Mouse (Mus musculus) neural tube, embryonic 12.5 days (tissue): ENCODE results near the gene Ift43. TPM values are rescaled to one million over a fixed set of nuclear protein-coding genes. Genes with fewer than 3 reads are reported as not detected.

Experiments used
- ATAC-seq: fragments of 200-750 bp; cut with Nextera tagmentation; 2 replicates; pipeline ENCODE4 v1.8.0; 2017; ENCODE audit warnings: low read depth, mild to moderate bottlenecking, moderate TSS enrichment, moderate library complexity; ENCODE audit not compliant: low FRiP score
- H3K27ac ChIP-seq: fragments of 300-500 bp; sonication (generic); 2 replicates; pipeline ENCODE4 v1.5.1; 2016
- H3K27me3 ChIP-seq: fragments of 300-500 bp; sonication (generic); replicated peaks from 2 replicates; pipeline ENCODE4 v1.6.1; 2016; ENCODE audit warnings: mild to moderate bottlenecking
- H3K36me3 ChIP-seq: fragments of 300-500 bp; sonication (generic); 2 replicates; pipeline ENCODE4 v1.6.1; 2016; ENCODE audit warnings: mild to moderate bottlenecking
- H3K4me1 ChIP-seq: fragments of 300-500 bp; sonication (generic); 2 replicates; pipeline ENCODE4 v1.6.1; 2016
- H3K4me2 ChIP-seq: fragments of 300-500 bp; sonication (generic); replicated peaks from 2 replicates; pipeline ENCODE4 v1.6.1; 2016; ENCODE audit warnings: mild to moderate bottlenecking
- H3K4me3 ChIP-seq: fragments of 300-500 bp; sonication (generic); 2 replicates; pipeline ENCODE4 v1.5.1; 2016
- H3K9ac ChIP-seq: fragments of 300-500 bp; sonication (generic); 2 replicates; pipeline ENCODE4 v1.6.1; 2016; ENCODE audit warnings: mild to moderate bottlenecking
- H3K9me3 ChIP-seq: fragments of 300-500 bp; sonication (generic); 2 replicates; pipeline ENCODE4 v1.6.1; 2016; ENCODE audit warnings: mild to moderate bottlenecking
- WGBS: fragments of 180-500 bp; shearing (Covaris S2); methylation state at CpG from one replicate; pipeline ENCODE4 v1.1.7; 2016; 5-methylcytosine and 5-hydroxymethylcytosine counted together
- polyA plus RNA-seq: library from polyadenylated mRNA; unstranded; fragments of >200 nt; fragmentation: Nextera tagmentation; extraction: Ambion mirVana; gene quantifications from 2 replicates; pipeline ENCODE4 v1.2.1, GENCODE M21; 2016

The Ift43 gene
- polyA plus RNA-seq, 1 experiment from 2014 or later: 81.3 TPM

GRCm38 (mm10) chr12:86138696-86139095, 56.4 kb downstream of the Ift43 start:
- Histone ChIP-seq H3K4me1 (no peaks in the 10 kb centered on the region), H3K27me3 (no peaks in the 10 kb centered on the region), H3K9ac (no peak overlapping the region), H3K4me2 (no peak overlapping the region), H3K9me3 (no peaks in the 10 kb centered on the region), H3K36me3 (peaks cover 18% of the 10 kb centered on the region), H3K4me3 (no peak overlapping the region), H3K27ac (no peak overlapping the region)
- no peak for ATAC-seq
- WGBS: 86% methylated on average over 9 of the region's 9 CpGs

- Histone ChIP-seq H3K4me2 (no peak overlapping the region), H3K36me3 (peaks cover 18% of the 10 kb centered on the region), H3K9me3 (no peaks in the 10 kb centered on the region), H3K4me1 (no peaks in the 10 kb centered on the region), H3K9ac (no peak overlapping the region), H3K27me3 (no peaks in the 10 kb centered on the region), H3K27ac (no peak overlapping the region), H3K4me3 (no peak overlapping the region)
- ATAC-seq: no peak
- WGBS: 88% methylated on average over 1 of the region's 1 CpGs
These were observed 60.0 kb downstream of the Ift43 start for GRCm38 (mm10) chr12:86142389-86142788.

DNA sequence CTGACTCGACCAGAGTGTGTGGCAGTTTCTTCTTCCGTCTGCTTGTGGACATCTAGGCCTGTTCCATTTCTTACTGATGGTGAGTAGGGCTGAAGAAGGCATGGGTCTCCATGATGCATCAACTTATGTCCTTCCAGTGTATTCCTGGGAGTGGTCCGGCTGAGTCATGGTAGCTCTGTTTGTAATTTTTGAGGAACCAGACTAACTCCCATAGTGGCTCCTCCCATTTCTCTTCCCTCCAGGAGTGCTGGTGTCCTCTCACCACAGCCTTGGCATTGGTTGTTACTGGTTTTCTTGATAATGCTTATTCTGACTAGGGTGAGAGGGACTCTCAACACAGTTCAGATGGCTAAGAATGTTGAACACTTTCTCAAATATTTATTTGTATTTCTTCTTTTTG, 63.9 kb downstream of the Ift43 start:
- Histone ChIP-seq H3K36me3 (no peaks in the 10 kb centered on the region), H3K4me2 (no peak overlapping the region), H3K4me3 (no peak overlapping the region), H3K4me1 (no peaks in the 10 kb centered on the region), H3K9me3 (peaks cover 6% of the 10 kb centered on the region; the same call in 1 of the 2 replicates), H3K27ac (no peak overlapping the region), H3K9ac (no peak overlapping the region), H3K27me3 (no peaks in the 10 kb centered on the region)
- ATAC-seq: no peak
- 96% methylated on average over 3 of the region's 3 CpGs for WGBS

DNA sequence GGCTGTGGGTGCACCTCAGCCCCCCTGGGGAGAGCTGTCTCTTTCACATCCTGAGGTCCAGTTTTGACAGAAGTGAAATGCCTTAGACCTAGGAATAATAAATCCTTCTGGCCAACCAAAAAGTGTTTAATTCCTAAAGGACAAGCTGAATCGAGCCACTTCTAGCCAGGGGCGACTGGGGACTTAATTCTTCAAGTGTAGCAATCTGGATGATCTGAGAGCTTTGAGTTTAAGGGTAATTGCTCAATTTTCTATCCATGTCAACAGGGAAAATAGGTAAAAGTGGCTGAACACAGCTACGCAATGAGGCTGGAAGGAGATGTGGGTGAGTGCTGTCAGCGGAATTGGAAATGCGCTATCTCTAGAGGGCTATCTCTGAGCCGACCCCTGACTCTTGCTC, 65.9 kb downstream of the Ift43 start:
- H3K36me3 ChIP-seq: no peaks in the 10 kb centered on the region
- no peaks in the 10 kb centered on the region for H3K27me3 ChIP-seq
- no peak overlapping the region for H3K9ac ChIP-seq
- no peak overlapping the region for H3K27ac ChIP-seq
- WGBS: 85% methylated on average over 6 of the region's 6 CpGs
- H3K4me1 ChIP-seq: no peaks in the 10 kb centered on the region
- no peak for ATAC-seq
- no peak overlapping the region for H3K4me2 ChIP-seq
- H3K4me3 ChIP-seq: no peak overlapping the region
- H3K9me3 ChIP-seq: peaks cover 6% of the 10 kb centered on the region; the same call in 1 of the 2 replicates

- WGBS: 91% methylated on average over 6 of the region's 6 CpGs
- H3K4me1 ChIP-seq: 0 out of 2 replicates have a peak, but pooled peaks cover 4% of the 10 kb centered on the region
- no peaks in the 10 kb centered on the region for H3K27me3 ChIP-seq
- peaks cover 6% of the 10 kb centered on the region; the same call in 1 of the 2 replicates for H3K9me3 ChIP-seq
- no peak overlapping the region for H3K4me2 ChIP-seq
- H3K9ac ChIP-seq: no peak overlapping the region
- H3K4me3 ChIP-seq: no peak overlapping the region
- no peaks in the 10 kb centered on the region for H3K36me3 ChIP-seq
- H3K27ac ChIP-seq: no peak overlapping the region
- no peak for ATAC-seq
These were observed 66.7 kb downstream of the Ift43 start for GRCm38 (mm10) chr12:86149087-86149486.

GRCm38 (mm10) chr12:86151941-86152340, 69.6 kb downstream of the Ift43 start:
- Histone ChIP-seq H3K4me1 (0 out of 2 replicates have a peak, but pooled peaks cover 6% of the 10 kb centered on the region), H3K9ac (no peak overlapping the region), H3K4me3 (no peak overlapping the region), H3K36me3 (no peaks in the 10 kb centered on the region), H3K27me3 (no peaks in the 10 kb centered on the region), H3K9me3 (peaks cover 6% of the 10 kb centered on the region; the same call in 1 of the 2 replicates), H3K27ac (no peak overlapping the region), H3K4me2 (no peak overlapping the region)
- 73% methylated on average over 12 of the region's 12 CpGs for WGBS
- no peak for ATAC-seq

DNA sequence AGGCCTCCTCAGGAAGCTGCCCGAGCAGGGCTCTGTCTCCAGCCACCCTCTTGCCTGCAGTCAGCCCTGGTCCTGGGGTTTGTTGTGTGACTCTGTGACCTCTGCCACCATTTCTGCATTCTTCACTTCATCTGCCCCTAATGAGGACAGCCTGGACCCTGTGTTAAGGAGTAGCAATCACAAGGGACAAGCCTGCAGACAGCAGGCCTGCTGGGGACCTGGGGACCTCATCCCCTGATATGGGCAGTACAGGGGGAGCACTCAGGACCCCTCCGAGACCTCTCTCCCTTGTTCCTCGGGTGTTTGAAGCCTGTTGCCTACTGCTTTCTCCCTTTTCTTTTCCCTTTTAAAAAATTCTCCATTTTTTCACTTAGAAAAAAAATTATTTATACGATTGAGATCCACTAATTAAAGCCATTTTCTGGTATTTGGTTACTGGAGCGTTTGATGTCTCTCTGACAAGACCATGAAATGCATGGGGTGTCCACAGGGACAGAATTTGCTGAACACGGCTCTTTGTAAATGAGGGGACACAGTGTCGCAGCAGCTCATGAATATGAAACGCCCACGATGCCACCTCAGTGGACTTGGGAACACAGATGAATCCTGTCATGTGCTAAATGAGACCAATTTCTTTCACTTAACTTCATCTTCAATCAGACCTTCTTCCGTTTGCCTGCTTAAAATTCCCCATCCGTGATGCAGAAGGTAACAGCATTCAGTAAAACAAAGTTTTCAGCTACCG, 71.0 kb downstream of the Ift43 start:
- Histone ChIP-seq H3K4me1 (peaks cover 10% of the 10 kb centered on the region; the same call in 1 of the 2 replicates), H3K27ac (no peak overlapping the region), H3K4me2 (no peak overlapping the region), H3K9ac (no peak overlapping the region), H3K4me3 (no peak overlapping the region), H3K27me3 (no peaks in the 10 kb centered on the region), H3K36me3 (no peaks in the 10 kb centered on the region), H3K9me3 (peaks cover 6% of the 10 kb centered on the region; the same call in 1 of the 2 replicates)
- 69% methylated on average over 12 of the region's 12 CpGs for WGBS
- no peak for ATAC-seq

DNA sequence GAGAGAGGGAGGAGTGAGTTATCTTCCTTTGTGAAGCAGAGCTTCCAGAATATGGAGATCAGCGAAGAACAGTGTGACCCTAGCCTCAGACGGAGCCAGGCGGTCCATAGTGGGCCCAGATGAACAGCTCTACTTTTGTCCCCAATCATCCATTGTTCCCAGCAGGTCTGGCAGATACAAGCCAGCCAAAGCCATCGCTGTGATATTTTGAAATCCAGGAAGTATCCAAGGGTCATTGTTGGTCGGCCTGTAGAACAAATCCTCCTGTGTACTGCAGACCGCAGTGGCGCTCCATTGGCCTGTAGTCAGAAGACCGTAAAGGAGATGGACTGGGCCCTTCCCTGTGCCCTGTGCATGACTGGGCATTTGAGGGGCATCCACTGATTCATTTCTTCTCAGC, 72.8 kb downstream of the Ift43 start:
- Histone ChIP-seq H3K27me3 (no peaks in the 10 kb centered on the region), H3K4me2 (no peak overlapping the region), H3K36me3 (no peaks in the 10 kb centered on the region), H3K4me1 (peaks cover 19% of the 10 kb centered on the region), H3K9me3 (peaks cover 3% of the 10 kb centered on the region; the same call in 1 of the 2 replicates), H3K4me3 (no peak overlapping the region), H3K27ac (no peak overlapping the region), H3K9ac (no peak overlapping the region)
- WGBS: 87% methylated on average over 8 of the region's 8 CpGs
- ATAC-seq: no peak

GRCm38 (mm10) chr12:86157166-86157565, 74.8 kb downstream of the Ift43 start:
- Histone ChIP-seq H3K9ac (no peak overlapping the region), H3K27ac (no peak overlapping the region), H3K4me1 (peaks cover 19% of the 10 kb centered on the region), H3K4me3 (no peak overlapping the region), H3K4me2 (no peak overlapping the region), H3K9me3 (0 out of 2 replicates have a peak, but pooled peaks cover 3% of the 10 kb centered on the region), H3K36me3 (peaks cover 9% of the 10 kb centered on the region; the same call in 1 of the 2 replicates), H3K27me3 (no peaks in the 10 kb centered on the region)
- WGBS: 86% methylated on average over 8 of the region's 8 CpGs
- no peak for ATAC-seq

DNA sequence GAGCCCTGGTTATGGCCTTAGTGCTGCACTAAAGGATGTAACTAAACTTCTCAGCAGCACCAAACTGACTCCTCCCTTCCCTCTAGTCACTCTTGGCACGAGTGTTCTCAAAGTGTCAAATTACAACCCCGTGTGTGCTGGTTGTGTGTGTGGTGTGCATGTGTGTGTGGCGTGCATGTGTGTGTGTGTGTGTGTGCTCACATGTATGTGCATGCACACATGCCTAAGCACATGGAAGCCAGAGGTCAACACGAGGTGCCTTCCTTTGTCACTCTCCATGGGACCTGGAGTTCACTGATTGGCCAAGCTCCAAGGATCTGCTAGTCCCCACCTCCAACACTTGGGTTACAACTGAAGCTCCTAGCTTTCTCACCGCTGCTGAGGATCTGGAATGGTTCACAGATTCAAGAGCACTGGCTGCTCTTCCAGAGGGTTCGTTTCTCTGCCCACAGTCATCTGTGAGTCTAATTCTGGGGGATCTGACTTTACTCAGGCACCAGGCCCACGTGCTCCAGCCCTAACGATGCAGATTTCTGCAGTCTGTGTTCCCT, 75.6 kb downstream of the Ift43 start:
- no peak for ATAC-seq
- 32% methylated on average over 8 of the region's 8 CpGs for WGBS
- Histone ChIP-seq H3K9ac (no peak overlapping the region), H3K4me1 (peaks cover 24% of the 10 kb centered on the region), H3K9me3 (0 out of 2 replicates have a peak, but pooled peaks cover 3% of the 10 kb centered on the region), H3K4me3 (no peak overlapping the region), H3K27me3 (no peaks in the 10 kb centered on the region), H3K36me3 (peaks cover 9% of the 10 kb centered on the region; the same call in 1 of the 2 replicates), H3K27ac (no peak overlapping the region), H3K4me2 (no peak overlapping the region)

DNA sequence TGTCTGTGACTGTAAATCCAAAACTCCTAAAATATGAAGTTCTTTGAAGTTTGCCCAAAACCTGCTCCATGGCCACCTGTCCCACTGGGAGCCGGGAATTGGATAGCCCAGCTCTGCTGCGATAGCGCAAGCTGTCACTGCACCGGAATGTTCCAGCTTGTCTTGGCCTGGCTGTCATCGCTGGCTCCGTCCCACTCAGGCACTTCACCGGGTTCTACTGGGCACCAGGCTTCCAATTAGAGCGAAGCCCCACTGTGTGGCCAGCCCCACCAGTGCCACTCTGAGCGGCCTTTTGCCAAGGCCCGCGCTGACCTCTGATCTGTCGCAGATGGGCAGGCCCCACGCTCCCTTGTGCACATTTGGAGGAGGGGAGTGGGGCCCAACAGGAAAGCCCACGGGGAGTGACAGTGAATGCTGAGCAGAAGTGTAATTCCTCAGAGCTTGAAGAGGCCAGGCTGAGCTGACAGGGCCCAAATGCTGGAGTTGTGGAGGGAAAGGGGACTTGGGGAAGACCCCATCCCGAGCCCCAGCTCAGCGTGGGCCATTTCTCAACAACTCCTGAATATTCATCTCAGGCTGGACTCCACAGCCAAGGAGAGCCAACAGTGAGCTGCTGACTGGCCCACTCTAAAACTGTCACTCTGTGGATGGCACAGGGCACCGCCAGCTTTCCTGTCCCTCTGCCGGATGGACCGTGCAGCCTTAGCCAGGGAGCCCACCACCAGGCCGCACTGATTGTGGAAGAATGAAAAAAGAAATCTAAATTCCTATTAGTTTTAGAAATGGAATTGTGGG, 76.5 kb downstream of the Ift43 start:
- H3K9ac ChIP-seq: 0 out of 2 replicates have a peak overlapping the region, but pooled peaks have one; percentile 13
- no peak for ATAC-seq
- H3K4me3 ChIP-seq: no peak overlapping the region
- no peaks in the 10 kb centered on the region for H3K27me3 ChIP-seq
- H3K27ac ChIP-seq: no peak overlapping the region
- H3K4me1 ChIP-seq: peaks cover 31% of the 10 kb centered on the region
- peaks cover 9% of the 10 kb centered on the region; the same call in 1 of the 2 replicates for H3K36me3 ChIP-seq
- no peak overlapping the region for H3K4me2 ChIP-seq
- whole genome bisulfite sequencing: 83% methylated on average over 20 of the region's 20 CpGs
- 0 out of 2 replicates have a peak, but pooled peaks cover 3% of the 10 kb centered on the region for H3K9me3 ChIP-seq

- Histone ChIP-seq H3K27me3 (0 out of 2 replicates have a peak, but pooled peaks cover 4% of the 10 kb centered on the region), H3K4me2 (no peak overlapping the region), H3K36me3 (peaks cover 9% of the 10 kb centered on the region; the same call in 1 of the 2 replicates), H3K9me3 (0 out of 2 replicates have a peak, but pooled peaks cover 3% of the 10 kb centered on the region), H3K9ac (no peak overlapping the region), H3K4me1 (peaks cover 28% of the 10 kb centered on the region), H3K4me3 (no peak overlapping the region), H3K27ac (no peak overlapping the region)
- 96% methylated on average over 6 of the region's 6 CpGs for WGBS
- ATAC-seq: no peak
These were observed 79.1 kb downstream of the Ift43 start for GRCm38 (mm10) chr12:86161436-86161835.
